Mouse (Mus musculus) heart, adult 2 months (tissue): ENCODE measurements at regions not wholly inside any gene's neighbourhood (a gene's known extent, or its start where the extent isn't known, plus 50 kb on each side); places are given as distances from the start of the nearest gene placed in this dataset.

Experiments
- CTCF ChIP-seq: fragments of 200-600 bp; IDR thresholded peaks from 2 replicates; pipeline ENCODE4 v1.8.1; 2022; ENCODE audit warnings: antibody characterized with exemption, mild to moderate bottlenecking, moderate library complexity
- EP300 ChIP-seq: fragments of 200-500 bp; IDR thresholded peaks from 2 replicates; pipeline ENCODE4 v1.6.1; 2011; ENCODE audit warnings: low read depth, low read length, control low read depth; ENCODE audit not compliant: insufficient read depth
- POLR2A ChIP-seq: fragments of 200-500 bp; IDR thresholded peaks from 2 replicates; pipeline ENCODE4 v1.6.1; 2011; ENCODE audit warnings: mild to moderate bottlenecking, low read depth, low read length, control low read depth; ENCODE audit not compliant: insufficient read depth

- TF ChIP-seq CTCF (no peak), POLR2A (no peak), EP300 (no peak)
Measured at GRCm38 (mm10) chr3:17592463-17592862, 355.7 kb upstream of the Cypt12 start.
